Mouse (Mus musculus) adrenal gland, postnatal 36 days (tissue): ENCODE measurements around the gene 1700016D06Rik. TPM values are rescaled to one million over a fixed set of nuclear protein-coding genes. Genes with fewer than 3 reads are reported as not detected.

Experiments
- DNase-seq, 2 experiments: peaks; one replicate each; pipeline ENCODE4 v3.0.0; 2021; ENCODE audit warnings: mixed read lengths in 1 of 2
- microRNA-seq: library from miRNA; unstranded; fragments of <30 nt; microRNA quantifications from one replicate; pipeline ENCODE4 v1.2.0, GENCODE M21; 2021
- total RNA-seq, 2 experiments: library from RNA; stranded (reverse); gene quantifications; 2 replicates each; pipeline ENCODE4 v1.2.3; 2021

The 1700016D06Rik gene
- total RNA-seq, 2 experiments from 2014 or later: not detected

DNA sequence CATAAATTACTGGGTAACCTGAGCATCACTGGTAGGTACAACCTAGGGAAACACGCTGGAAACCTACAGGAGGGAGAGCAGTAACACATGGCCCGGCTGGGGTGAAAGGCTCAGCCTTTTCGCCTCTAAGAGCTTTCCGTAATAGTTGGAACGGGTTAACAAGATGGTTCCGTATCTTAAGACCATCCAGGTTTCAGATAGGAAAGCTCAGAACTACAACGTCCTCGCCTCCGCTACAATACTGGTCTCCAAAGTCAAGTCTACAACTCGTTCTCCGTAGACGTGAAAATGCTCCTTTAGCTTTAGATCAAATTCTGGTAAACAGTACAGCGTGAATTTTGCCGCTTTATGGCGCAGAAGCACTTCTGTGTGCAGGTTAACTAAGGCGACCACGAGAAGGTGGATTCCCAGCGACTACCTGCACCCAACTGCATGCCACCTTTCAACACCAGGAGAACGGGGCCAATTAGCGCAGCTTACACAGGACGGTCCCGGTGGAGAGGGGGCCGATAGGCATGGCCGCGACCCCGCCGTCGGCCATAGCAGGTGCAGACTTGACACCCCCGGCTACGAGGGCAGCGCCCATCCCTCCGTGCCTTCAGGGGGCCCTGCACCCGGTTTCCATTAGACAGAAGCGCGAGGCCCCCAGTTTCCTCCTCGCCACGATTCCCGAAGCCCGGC, 66.4 kb downstream of the 1700016D06Rik start:
- DNase-seq: no peak

DNA sequence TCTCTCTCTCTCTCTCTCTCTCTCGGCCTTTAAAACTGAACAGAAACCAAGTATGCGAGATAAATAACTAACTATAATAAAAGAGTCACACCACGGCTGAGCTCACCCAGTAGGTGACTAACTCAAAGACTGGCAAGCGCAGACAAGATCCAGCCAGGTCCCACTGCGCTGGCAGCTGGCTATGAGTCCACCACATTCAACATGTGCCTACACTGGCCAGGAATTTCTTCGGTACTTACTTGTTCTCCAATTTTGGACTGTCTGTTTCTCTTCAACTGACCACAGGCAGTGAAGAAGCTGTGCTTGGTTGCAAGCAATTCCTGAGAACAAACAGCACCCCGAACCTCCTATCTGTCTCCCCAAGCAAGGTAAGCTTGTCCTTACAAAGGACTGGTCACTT, 67.4 kb downstream of the 1700016D06Rik start:
- peak; percentile 64 to 70 for DNase-seq

DNA sequence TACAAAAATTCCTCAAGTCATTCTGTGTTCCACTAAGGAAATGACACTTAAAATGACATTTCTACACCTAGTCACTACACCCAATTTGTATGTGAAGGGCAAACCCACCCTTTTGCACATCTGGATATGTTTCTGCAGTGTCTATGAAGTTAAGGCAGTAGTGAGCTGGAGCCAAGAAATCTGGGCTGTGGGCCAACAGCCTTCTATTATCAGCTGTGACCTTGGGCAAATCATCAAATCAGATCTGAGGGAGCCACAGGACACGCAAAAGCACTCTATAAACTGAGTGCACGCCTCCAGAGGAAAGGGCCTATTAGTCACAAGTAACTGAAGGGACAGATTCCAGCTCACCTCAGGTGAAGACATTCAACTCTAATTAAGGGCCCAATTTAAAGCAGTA, 68.5 kb downstream of the 1700016D06Rik start:
- peak; percentile 90 to 92 for DNase-seq

DNA sequence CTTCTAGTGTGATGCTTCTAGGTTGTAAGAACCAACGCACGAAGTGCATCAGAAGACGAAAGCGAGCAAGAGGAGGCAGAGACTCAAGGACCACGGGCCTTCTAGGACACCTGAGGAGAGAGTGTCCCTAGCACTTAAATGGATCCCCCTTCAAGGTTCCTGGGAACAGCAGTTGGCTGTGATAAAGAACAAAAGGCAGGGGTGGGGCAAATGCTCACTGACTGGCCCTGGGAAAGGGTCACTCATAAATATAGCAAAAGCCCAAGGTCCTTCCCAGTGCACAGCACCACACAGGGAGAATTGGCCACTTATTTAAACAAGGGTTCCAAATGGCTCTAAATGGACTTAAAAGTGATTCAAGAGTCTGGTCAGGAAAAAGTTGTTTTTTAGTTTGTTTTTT, 71.7 kb downstream of the 1700016D06Rik start:
- DNase-seq: peak; percentile 56 to 66

DNA sequence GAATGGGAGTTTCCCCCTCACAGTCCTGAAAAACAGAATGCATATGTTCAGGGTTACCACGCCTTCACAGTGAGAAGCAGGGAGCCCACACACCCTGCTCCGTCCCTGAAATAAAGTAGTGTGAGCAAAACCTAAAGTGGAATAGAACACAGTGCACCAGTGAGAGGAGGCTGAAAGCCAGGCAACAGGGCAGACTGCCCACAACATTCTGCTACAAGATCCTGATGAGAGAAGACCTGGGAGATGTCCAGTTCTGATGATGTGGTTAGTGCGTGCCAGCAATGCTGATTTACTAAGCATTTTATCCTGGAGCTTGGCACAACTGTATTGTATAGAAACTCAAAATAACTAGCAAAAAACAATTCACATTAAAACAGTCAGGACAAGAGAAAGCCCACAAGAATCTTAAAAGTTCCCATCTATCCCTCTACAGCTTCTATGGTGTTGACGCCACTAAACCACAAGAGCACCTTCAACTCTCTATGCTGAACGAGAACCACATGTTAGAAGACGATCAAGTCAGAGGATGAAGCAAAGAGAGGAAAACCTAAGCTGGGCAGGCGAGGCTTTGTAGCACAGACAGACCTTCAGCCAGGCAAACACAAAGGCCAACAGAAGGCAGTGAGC, 72.2 kb downstream of the 1700016D06Rik start:
- DNase-seq: peak in 1 of 2 experiments; percentile 58

DNA sequence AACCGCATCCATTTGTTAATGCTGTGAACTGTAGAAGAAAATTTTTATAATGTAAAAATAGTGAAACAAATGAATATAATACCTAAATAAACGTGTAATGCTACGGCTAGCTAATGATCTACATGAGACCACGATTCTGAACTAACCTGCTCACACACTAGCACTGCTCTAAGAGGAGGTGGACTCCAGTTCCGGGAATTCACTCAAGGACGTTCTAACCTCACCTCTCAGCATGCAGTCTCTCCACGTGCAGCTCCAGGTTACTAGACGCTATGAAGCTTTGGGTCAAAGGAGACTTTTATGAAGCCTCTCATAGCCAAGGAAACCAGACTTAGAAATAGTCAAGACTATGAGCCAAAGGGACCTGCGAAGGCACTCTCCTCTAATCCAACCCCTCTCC, 73.1 kb downstream of the 1700016D06Rik start:
- no peak for DNase-seq

DNA sequence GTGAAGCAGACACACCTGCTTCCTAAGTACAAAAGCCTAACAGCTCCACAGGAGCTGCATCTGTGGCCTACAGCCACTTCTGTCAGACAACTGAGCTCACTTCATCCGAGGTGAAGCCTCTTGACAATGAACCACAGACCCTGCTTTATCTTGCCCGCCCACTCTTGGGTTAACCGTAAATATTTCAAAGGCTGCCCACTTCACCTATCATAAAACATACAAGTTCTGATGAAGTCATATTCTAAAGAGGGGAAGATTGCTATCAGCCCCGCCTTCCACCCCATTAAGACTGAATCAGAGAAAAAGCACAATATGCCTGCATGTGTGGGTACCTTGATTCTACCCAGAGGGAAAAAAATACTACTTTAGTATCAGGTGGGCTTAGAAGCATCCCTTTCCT, 75.8 kb downstream of the 1700016D06Rik start:
- DNase-seq: no peak

DNA sequence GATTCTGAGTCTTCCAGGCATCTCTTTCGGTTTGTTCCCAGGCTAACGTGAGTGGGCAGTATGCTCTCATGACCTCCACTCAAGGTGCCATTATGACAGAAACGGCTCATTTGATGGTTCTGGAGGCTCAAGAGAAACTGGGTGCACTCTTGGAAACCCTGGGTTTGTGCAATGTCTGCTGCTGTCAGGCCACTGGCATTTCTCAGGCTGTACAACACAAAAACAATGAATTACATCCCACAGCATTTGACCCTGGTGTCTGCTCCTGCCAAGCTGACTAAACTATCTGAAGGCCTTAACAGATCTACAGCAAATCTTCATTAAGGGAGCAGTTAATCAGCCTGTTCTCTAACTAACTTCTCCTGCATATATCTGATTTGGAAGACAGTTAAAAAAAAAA, 81.8 kb downstream of the 1700016D06Rik start:
- peak; percentile 13 to 24 for DNase-seq

DNA sequence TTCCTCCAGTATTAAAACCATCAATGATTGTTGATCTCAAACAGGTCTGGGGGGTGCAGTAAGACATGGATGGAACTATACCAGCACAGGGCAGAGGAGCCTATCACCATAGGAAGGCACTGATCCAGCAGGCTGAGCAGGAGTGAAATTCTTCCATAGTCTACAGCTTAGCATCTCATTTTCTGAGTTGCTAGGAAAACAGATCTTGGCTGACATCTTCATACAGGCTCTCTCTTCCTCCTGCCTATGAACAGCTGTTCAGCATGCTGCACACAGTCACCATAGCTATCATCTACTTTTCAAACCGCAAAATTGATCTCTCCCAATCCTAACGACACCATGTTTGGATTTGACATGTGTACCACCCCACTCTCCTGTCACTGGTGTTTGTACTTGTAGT, 82.8 kb downstream of the 1700016D06Rik start:
- DNase-seq: no peak

DNA sequence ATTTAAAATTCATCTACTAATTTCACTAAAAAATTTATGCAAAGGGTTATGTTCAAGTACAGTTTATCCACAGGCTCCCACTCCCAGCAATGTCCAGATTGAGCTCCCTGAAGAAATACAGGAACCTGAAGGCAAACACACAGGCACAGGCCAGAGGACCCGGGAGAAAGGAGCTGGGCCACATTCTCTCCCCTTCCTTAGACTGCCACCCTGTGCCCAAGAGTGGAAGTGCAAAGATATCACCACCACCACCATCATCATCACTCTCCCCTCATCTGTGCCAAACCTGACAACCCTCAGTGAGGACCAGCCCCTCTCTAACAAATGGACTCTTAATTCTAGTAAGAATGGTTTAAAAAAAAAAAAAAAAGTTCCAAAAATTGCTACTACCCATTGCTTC, 84.6 kb downstream of the 1700016D06Rik start:
- DNase-seq: peak; percentile 60 to 62

DNA sequence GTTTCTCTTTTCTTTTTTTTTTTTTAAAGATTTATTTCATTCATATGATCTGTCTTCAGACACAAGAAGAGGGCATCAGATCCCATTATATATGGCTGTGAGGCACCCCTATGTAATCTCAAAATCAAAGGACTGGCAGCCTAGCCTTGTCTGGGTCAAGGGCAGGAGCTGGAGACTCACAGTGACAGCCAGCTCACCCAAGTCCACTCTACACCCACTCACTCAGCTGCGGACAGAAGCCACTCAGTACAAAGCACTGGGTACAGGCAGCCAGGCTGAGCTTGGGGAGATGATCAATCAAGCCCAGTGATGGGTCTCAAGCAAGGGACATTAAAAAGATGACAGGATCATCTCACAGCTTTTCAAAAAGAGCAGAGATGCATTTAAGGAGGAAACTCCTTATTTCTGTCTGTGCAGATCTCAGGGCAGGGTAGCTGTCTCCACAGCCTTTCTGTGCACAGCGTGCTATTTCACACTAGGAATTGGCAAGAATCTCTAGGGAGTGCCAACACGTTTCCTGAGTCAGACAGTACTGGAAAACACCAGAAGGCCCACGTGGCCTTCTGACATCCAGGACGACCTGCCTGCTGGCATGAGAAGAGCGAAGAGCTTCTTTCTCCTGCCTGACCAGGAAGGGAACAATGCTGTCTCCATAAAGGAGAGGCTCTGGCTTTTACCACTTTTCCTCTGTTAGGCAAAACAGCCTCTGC, 86.6 kb downstream of the 1700016D06Rik start:
- DNase-seq: peak; percentile 61 to 69

DNA sequence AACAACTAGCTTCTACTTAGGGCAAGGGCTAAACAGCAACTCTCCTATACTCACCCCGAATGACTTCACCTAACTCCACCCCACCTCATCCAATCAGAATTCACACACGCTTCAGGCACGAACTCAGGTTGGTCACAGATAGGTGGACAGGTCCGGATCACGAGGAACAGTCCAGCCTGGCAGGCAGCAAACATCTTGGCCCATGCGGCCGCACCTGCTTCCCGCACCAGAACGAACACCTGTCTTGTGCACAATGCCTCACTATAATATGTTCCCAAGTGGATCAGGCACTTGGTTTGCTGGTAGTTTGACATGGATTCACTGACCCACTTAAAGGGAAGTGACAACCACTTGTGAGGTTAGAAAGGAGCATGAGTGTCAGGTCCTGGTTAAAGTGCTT, 92.0 kb downstream of the 1700016D06Rik start:
- no peak for DNase-seq

Small RNAs within 50 kb of the gene (microRNA-seq; reads per million reads assigned to microRNA genes)
- 2.7 reads per million, percentile 5 among the genes with 10 or more reads in this experiment for gene Mir7238

Other genes starting within 250 kb of the 1700016D06Rik start
- 10 to 100 TPM in 1 of 2 experiments, 1 to 10 TPM in 1; 6.7 to 12.5 TPM for gene Rab20, start 222.4 kb downstream of the 1700016D06Rik start, total RNA-seq
- 10 to 100 TPM; 71.0 to 74.4 TPM for gene Naxd, start 203.6 kb downstream of the 1700016D06Rik start, total RNA-seq
- gene Cars2, start 150.3 kb downstream of the 1700016D06Rik start, total RNA-seq: 10 to 100 TPM; 34.6 to 39.8 TPM
- 10 to 100 TPM; 36.1 to 43.7 TPM for gene Ing1, start 145.5 kb downstream of the 1700016D06Rik start, total RNA-seq
- 10 to 100 TPM; 48.9 to 52.6 TPM for gene Ankrd10, start 65.3 kb downstream of the 1700016D06Rik start, total RNA-seq
- gene Arhgef7, start 26.7 kb upstream of the 1700016D06Rik start, total RNA-seq: 10 to 100 TPM; 40.7 to 45.5 TPM
- gene Tex29, start 139.4 kb upstream of the 1700016D06Rik start, total RNA-seq: not detected